Mouse (Mus musculus): Measurements from ENCODE around the gene Sike1. TPM values are rescaled to one million over a fixed set of nuclear protein-coding genes. Genes with fewer than 3 reads are reported as not detected.
A peak's percentile ranks its signal among the peaks of the same experiment; 100 is the strongest.

Sike1 gene
- polyA plus RNA-seq, 1 experiment, result 18.8 TPM

- H3K4me1 ChIP-seq (ENCODE audit: control insufficient read depth, insufficient read depth, low read length), result no peaks in the 10 kb centered on the region; the same call in 1 of the 2 replicates
- WGBS, result 89% methylated on average over 5 of the region's 5 CpGs
- no peak overlapping the region for H3K27ac ChIP-seq (ENCODE audit: control insufficient read depth, insufficient read depth, low read depth, low read length, poor library complexity)
- no peak for TF ChIP-seq CTCF (IDR thresholded peaks at IDR 0.05; ENCODE audit: control insufficient read depth, insufficient read depth, low read length)
- TF ChIP-seq POLR2A (IDR thresholded peaks at IDR 0.05; ENCODE audit: borderline replicate concordance, control insufficient read depth, low read depth, low read length), result no peak
- H3K4me3 ChIP-seq (replicated peaks; ENCODE audit: control insufficient read depth, low read depth, low read length), result no peak overlapping the region
Observed at GRCm38 (mm10) chr3:103056016-103056595, 60.6 kb downstream of the Sike1 start.

GRCm38 (mm10) chr3:103057752-103058151 lies 62.2 kb downstream of the Sike1 start:
- no peaks in the 10 kb centered on the region; the same call in 1 of the 2 replicates for H3K4me1 ChIP-seq (ENCODE audit: control insufficient read depth, insufficient read depth, low read length)
- 11% methylated on average over 10 of the region's 10 CpGs for WGBS
- peak overlapping the region; percentile 89 for H3K4me3 ChIP-seq (replicated peaks; ENCODE audit: control insufficient read depth, low read depth, low read length)
- TF ChIP-seq CTCF (IDR thresholded peaks at IDR 0.05; ENCODE audit: control insufficient read depth, insufficient read depth, low read length) (no peak), POLR2A (IDR thresholded peaks at IDR 0.05; ENCODE audit: borderline replicate concordance, control insufficient read depth, low read depth, low read length) (no peak)
- H3K27ac ChIP-seq (ENCODE audit: control insufficient read depth, insufficient read depth, low read depth, low read length, poor library complexity), result no peak overlapping the region

Other genes starting within 250 kb of the Sike1 start
- not detected in 2 replicates for gene Tshb, start 213.0 kb upstream of the Sike1 start, polyA plus RNA-seq (2011; ENCODE audit: insufficient read depth, insufficient read length, low replicate concordance, missing spikeins)
- 4.2 TPM in 1 of 2 replicates, not detected in the other for gene Sycp1, start 59.6 kb upstream of the Sike1 start, polyA plus RNA-seq (2011; ENCODE audit: insufficient read depth, insufficient read length, low replicate concordance, missing spikeins)
- gene Nr1h5, start 31.6 kb upstream of the Sike1 start, polyA plus RNA-seq (2011; ENCODE audit: insufficient read depth, insufficient read length, low replicate concordance, missing spikeins), result 0.52 TPM in 1 of 2 replicates, not detected in the other
- 72.4 and 116 TPM in 2 replicates for gene Csde1, start 24.7 kb downstream of the Sike1 start, polyA plus RNA-seq (2011; ENCODE audit: insufficient read depth, insufficient read length, low replicate concordance, missing spikeins)
- gene Nras, start 62.6 kb downstream of the Sike1 start, polyA plus RNA-seq (2011; ENCODE audit: insufficient read depth, insufficient read length, low replicate concordance, missing spikeins), result 22.5 and 23.7 TPM in 2 replicates
- gene Ampd1, start 78.3 kb downstream of the Sike1 start, polyA plus RNA-seq (2011; ENCODE audit: insufficient read depth, insufficient read length, low replicate concordance, missing spikeins), result 2.1 TPM in 1 of 2 replicates, not detected in the other
- 10.2 and 12.8 TPM in 2 replicates for gene Dennd2c, start 106.9 kb downstream of the Sike1 start, polyA plus RNA-seq (2011; ENCODE audit: insufficient read depth, insufficient read length, low replicate concordance, missing spikeins)
- gene Bcas2, start 175.9 kb downstream of the Sike1 start, polyA plus RNA-seq (2011; ENCODE audit: insufficient read depth, insufficient read length, low replicate concordance, missing spikeins), result 51.7 and 63.7 TPM in 2 replicates